Mouse (Mus musculus) hindbrain, embryonic 13.5 days (tissue): Measurements from ENCODE around the gene Ngf. TPM values are rescaled to one million over a fixed set of nuclear protein-coding genes. Genes with fewer than 3 reads are reported as not detected.

ENCODE experiments used
- ATAC-seq: fragments of 200-750 bp; cut with Nextera tagmentation; 2 replicates; pipeline ENCODE4 v1.8.0; 2017; ENCODE audit warnings: moderate TSS enrichment; ENCODE audit not compliant: low FRiP score
- H3K27ac ChIP-seq: fragments of 300-500 bp; sonication (generic); 2 replicates; pipeline ENCODE4 v1.5.1; 2015; ENCODE audit warnings: inconsistent platforms, mild to moderate bottlenecking, moderate library complexity
- H3K27me3 ChIP-seq: fragments of 300-500 bp; sonication (generic); 2 replicates; pipeline ENCODE4 v1.6.1; 2015; ENCODE audit warnings: mild to moderate bottlenecking, inconsistent platforms
- H3K36me3 ChIP-seq: fragments of 300-500 bp; sonication (generic); 2 replicates; pipeline ENCODE4 v1.6.1; 2015; ENCODE audit warnings: mild to moderate bottlenecking, inconsistent platforms
- H3K4me1 ChIP-seq: fragments of 300-500 bp; sonication (generic); replicated peaks from 2 replicates; pipeline ENCODE4 v1.6.1; 2015; ENCODE audit warnings: inconsistent platforms
- H3K4me2 ChIP-seq: fragments of 300-500 bp; sonication (generic); 2 replicates; pipeline ENCODE4 v1.6.1; 2015; ENCODE audit warnings: inconsistent platforms, mild to moderate bottlenecking, moderate library complexity
- H3K4me3 ChIP-seq: fragments of 300-500 bp; sonication (generic); 2 replicates; pipeline ENCODE4 v1.5.1; 2015; ENCODE audit warnings: mild to moderate bottlenecking, inconsistent platforms
- H3K9ac ChIP-seq: fragments of 300-500 bp; sonication (generic); 2 replicates; pipeline ENCODE4 v1.6.1; 2015; ENCODE audit warnings: mild to moderate bottlenecking, inconsistent platforms
- H3K9me3 ChIP-seq: fragments of 300-500 bp; sonication (generic); 2 replicates; pipeline ENCODE4 v1.6.1; 2016; ENCODE audit warnings: inconsistent platforms
- WGBS: fragments of 180-500 bp; shearing (Covaris S2); methylation state at CpG from one replicate; pipeline ENCODE4 v1.1.7; 2015; 5-methylcytosine and 5-hydroxymethylcytosine counted together
- polyA plus RNA-seq: library from polyadenylated mRNA; unstranded; fragments of >200 nt; fragmentation: Nextera tagmentation; extraction: Ambion mirVana; gene quantifications from 2 replicates; pipeline ENCODE4 v1.2.1, GENCODE M21; 2015

Gene Ngf
- polyA plus RNA-seq, 1 experiment from 2014 or later, result 0.18 TPM

DNA sequence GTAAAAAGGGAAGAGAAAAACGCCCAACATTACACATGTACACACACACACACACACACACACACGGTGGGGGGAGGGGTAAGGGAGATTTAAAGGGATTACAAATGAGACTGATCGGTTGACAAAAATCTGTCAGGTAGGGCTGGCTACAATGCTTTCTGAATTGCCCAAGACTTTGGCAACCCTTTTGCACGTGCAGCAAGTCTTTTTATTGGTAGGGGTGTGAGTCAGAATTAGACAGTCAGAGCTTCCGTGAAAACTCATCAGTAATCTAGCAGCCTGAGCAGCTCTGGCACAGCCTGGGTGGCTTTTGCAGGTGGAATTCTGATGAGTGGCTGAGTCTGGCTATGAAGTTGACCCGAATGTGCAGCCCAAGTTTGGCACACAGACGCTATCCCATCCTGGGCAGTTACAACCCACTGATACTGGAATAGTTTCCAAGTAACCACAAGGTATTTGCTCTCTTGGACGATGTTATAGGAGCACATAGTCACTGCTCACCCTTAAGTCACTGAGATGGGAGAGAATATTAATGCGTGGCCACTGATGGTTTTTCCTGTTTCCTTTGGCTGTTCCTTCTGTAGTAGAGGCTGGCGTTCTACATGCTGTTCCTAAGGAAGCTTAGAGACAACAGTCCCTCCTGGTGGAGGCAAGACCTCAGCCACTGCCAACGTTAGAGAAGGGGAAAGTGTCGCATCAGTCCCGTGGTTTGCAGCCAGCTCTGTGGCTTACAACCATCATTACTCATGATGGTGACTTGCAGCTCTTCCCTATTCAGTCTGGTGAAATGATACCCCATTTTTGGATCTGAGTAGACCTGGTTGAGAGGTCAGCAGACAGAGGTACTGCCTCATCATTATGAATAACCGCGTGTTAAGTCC, 4.8 kb downstream of the Ngf start:
- H3K4me1 ChIP-seq, result peaks cover 9% of the 10 kb centered on the region; the same call in 1 of the 2 replicates
- H3K4me2 ChIP-seq, result no peak overlapping the region
- H3K27ac ChIP-seq, result no peak overlapping the region
- no peaks in the 10 kb centered on the region for H3K36me3 ChIP-seq
- no peak for ATAC-seq
- H3K9me3 ChIP-seq, result no peaks in the 10 kb centered on the region
- no peak overlapping the region for H3K9ac ChIP-seq
- H3K4me3 ChIP-seq, result no peak overlapping the region
- 89% methylated on average over 15 of the region's 15 CpGs for WGBS
- peaks cover 30% of the 10 kb centered on the region for H3K27me3 ChIP-seq

DNA sequence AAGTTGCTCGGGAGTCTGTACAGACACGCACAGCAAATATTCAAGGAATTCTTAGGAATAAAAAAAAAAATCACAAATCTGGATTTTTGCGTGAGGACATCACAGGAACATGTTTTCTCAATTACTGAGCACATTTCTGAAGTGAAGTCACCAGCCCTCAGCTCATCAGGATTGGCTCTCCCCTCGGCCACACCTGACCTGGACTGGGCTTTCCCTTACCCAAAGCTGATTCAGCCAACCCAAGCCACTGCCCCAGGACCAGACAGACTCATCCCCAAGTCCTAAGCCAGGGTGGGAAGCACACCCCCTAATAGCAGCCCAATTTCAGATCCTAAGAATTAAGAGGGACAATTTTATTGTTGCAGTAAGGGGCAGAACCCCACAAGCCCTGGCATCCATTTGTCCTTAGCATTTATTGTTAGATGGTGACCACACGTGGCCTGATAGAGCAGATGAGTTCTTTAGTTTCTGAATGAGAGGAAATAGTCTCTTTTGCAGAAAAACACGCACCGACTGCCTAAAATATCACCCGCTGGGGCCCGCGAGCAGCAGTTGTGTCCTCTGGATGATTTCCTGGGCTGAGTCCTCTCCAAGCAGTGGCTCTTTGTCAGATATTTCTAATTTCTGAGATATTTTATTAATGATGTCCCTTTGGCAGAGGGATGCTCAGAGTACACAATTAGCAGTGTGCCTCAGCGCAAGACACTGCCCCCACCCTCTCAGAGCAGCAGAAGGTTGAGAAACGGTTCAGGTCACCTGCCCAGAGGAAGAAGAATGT, 8.4 kb downstream of the Ngf start:
- no peaks in the 10 kb centered on the region for H3K36me3 ChIP-seq
- no peak overlapping the region for H3K4me3 ChIP-seq
- no peak overlapping the region for H3K27ac ChIP-seq
- no peak overlapping the region for H3K4me2 ChIP-seq
- no peak overlapping the region for H3K9ac ChIP-seq
- H3K9me3 ChIP-seq, result no peaks in the 10 kb centered on the region
- H3K4me1 ChIP-seq, result no peaks in the 10 kb centered on the region
- 87% methylated on average over 12 of the region's 12 CpGs for WGBS
- no peaks in the 10 kb centered on the region for H3K27me3 ChIP-seq
- ATAC-seq, result no peak

GRCm38 (mm10) chr3:102490393-102491123, 20.8 kb downstream of the Ngf start:
- Histone ChIP-seq H3K4me1 (no peaks in the 10 kb centered on the region), H3K4me3 (no peak overlapping the region), H3K27ac (no peak overlapping the region), H3K36me3 (no peaks in the 10 kb centered on the region), H3K27me3 (no peaks in the 10 kb centered on the region), H3K9me3 (no peaks in the 10 kb centered on the region), H3K9ac (no peak overlapping the region), H3K4me2 (no peak overlapping the region)
- WGBS, result 79% methylated on average over 14 of the region's 14 CpGs
- ATAC-seq, result no peak

GRCm38 (mm10) chr3:102498113-102498512, 28.4 kb downstream of the Ngf start:
- no peak overlapping the region for H3K4me2 ChIP-seq
- no peak overlapping the region for H3K4me3 ChIP-seq
- no peaks in the 10 kb centered on the region for H3K36me3 ChIP-seq
- no peak overlapping the region for H3K27ac ChIP-seq
- H3K27me3 ChIP-seq, result no peaks in the 10 kb centered on the region
- H3K9me3 ChIP-seq, result no peaks in the 10 kb centered on the region
- no peak overlapping the region for H3K9ac ChIP-seq
- ATAC-seq, result no peak
- no peaks in the 10 kb centered on the region for H3K4me1 ChIP-seq
- 84% methylated on average over 7 of the region's 7 CpGs for WGBS

GRCm38 (mm10) chr3:102498931-102499330, 29.2 kb downstream of the Ngf start:
- no peaks in the 10 kb centered on the region for H3K36me3 ChIP-seq
- WGBS, result 83% methylated on average over 6 of the region's 6 CpGs
- H3K27ac ChIP-seq, result no peak overlapping the region
- no peaks in the 10 kb centered on the region for H3K27me3 ChIP-seq
- no peak overlapping the region for H3K4me2 ChIP-seq
- no peak for ATAC-seq
- H3K4me3 ChIP-seq, result no peak overlapping the region
- no peaks in the 10 kb centered on the region for H3K9me3 ChIP-seq
- H3K9ac ChIP-seq, result no peak overlapping the region
- H3K4me1 ChIP-seq, result no peaks in the 10 kb centered on the region

- Histone ChIP-seq H3K4me1 (no peaks in the 10 kb centered on the region), H3K4me2 (no peak overlapping the region), H3K9ac (no peak overlapping the region), H3K36me3 (no peaks in the 10 kb centered on the region), H3K9me3 (no peaks in the 10 kb centered on the region), H3K27me3 (no peaks in the 10 kb centered on the region), H3K27ac (no peak overlapping the region), H3K4me3 (no peak overlapping the region)
- no peak for ATAC-seq
- 85% methylated on average over 2 of the region's 2 CpGs for WGBS
These were observed 30.3 kb downstream of the Ngf start for GRCm38 (mm10) chr3:102500031-102500430.

- Histone ChIP-seq H3K36me3 (no peaks in the 10 kb centered on the region), H3K27me3 (no peaks in the 10 kb centered on the region), H3K4me3 (no peak overlapping the region), H3K9me3 (no peaks in the 10 kb centered on the region), H3K4me2 (no peak overlapping the region), H3K9ac (no peak overlapping the region), H3K4me1 (no peaks in the 10 kb centered on the region), H3K27ac (no peak overlapping the region)
- no peak for ATAC-seq
- 81% methylated on average over 4 of the region's 4 CpGs for WGBS
These were observed 31.5 kb downstream of the Ngf start for GRCm38 (mm10) chr3:102501186-102501585.

- 85% methylated on average over 4 of the region's 4 CpGs for WGBS
- no peaks in the 10 kb centered on the region for H3K4me1 ChIP-seq
- no peaks in the 10 kb centered on the region for H3K27me3 ChIP-seq
- no peak overlapping the region for H3K4me2 ChIP-seq
- ATAC-seq, result no peak
- no peaks in the 10 kb centered on the region for H3K36me3 ChIP-seq
- H3K9ac ChIP-seq, result no peak overlapping the region
- no peak overlapping the region for H3K27ac ChIP-seq
- H3K9me3 ChIP-seq, result no peaks in the 10 kb centered on the region
- no peak overlapping the region for H3K4me3 ChIP-seq
These were observed 35.4 kb downstream of the Ngf start for GRCm38 (mm10) chr3:102505129-102505528.

GRCm38 (mm10) chr3:102506061-102506460, 36.3 kb downstream of the Ngf start:
- Histone ChIP-seq H3K4me2 (no peak overlapping the region), H3K4me1 (no peaks in the 10 kb centered on the region), H3K27me3 (no peaks in the 10 kb centered on the region), H3K9ac (no peak overlapping the region), H3K4me3 (no peak overlapping the region), H3K27ac (no peak overlapping the region), H3K9me3 (no peaks in the 10 kb centered on the region), H3K36me3 (no peaks in the 10 kb centered on the region)
- 73% methylated on average over 12 of the region's 12 CpGs for WGBS
- ATAC-seq, result no peak

- Histone ChIP-seq H3K27ac (no peak overlapping the region), H3K27me3 (no peaks in the 10 kb centered on the region), H3K4me2 (no peak overlapping the region), H3K4me1 (no peaks in the 10 kb centered on the region), H3K9me3 (no peaks in the 10 kb centered on the region), H3K4me3 (no peak overlapping the region), H3K9ac (no peak overlapping the region), H3K36me3 (no peaks in the 10 kb centered on the region)
- 76% methylated on average over 8 of the region's 8 CpGs for WGBS
- ATAC-seq, result no peak
These were observed 38.0 kb downstream of the Ngf start for GRCm38 (mm10) chr3:102507666-102508260.

- Histone ChIP-seq H3K27me3 (no peaks in the 10 kb centered on the region), H3K4me2 (no peak overlapping the region), H3K36me3 (no peaks in the 10 kb centered on the region), H3K27ac (no peak overlapping the region), H3K4me3 (no peak overlapping the region), H3K9ac (no peak overlapping the region), H3K4me1 (no peaks in the 10 kb centered on the region), H3K9me3 (no peaks in the 10 kb centered on the region)
- 37% methylated on average over 9 of the region's 9 CpGs for WGBS
- no peak for ATAC-seq
These were observed 38.7 kb downstream of the Ngf start for GRCm38 (mm10) chr3:102508455-102508854.

- Histone ChIP-seq H3K4me2 (no peak overlapping the region), H3K36me3 (no peaks in the 10 kb centered on the region), H3K9ac (no peak overlapping the region), H3K27ac (no peak overlapping the region), H3K27me3 (no peaks in the 10 kb centered on the region), H3K9me3 (no peaks in the 10 kb centered on the region), H3K4me1 (no peaks in the 10 kb centered on the region), H3K4me3 (no peak overlapping the region)
- 56% methylated on average over 3 of the region's 3 CpGs for WGBS
- no peak for ATAC-seq
These were observed 39.9 kb downstream of the Ngf start for GRCm38 (mm10) chr3:102509601-102510000.
